Mouse (Mus musculus) adrenal gland, postnatal 14 days (tissue): ENCODE data around the gene Rnf182. TPM values are rescaled to one million over a fixed set of nuclear protein-coding genes. Genes with fewer than 3 reads are reported as not detected.

Experiments
- DNase-seq: peaks from one replicate; pipeline ENCODE4 v3.0.0; 2021; ENCODE audit warnings: mixed read lengths
- long read RNA-seq, 2 experiments: library from polyadenylated mRNA; stranded (forward); transcript quantifications; one replicate each; pipeline ENCODE4 v2.0.0; 2021
- total RNA-seq: library from RNA; stranded (reverse); gene quantifications from 2 replicates; pipeline ENCODE4 v1.2.3, GENCODE M21; 2021

Rnf182 gene
- 1.2 and 1.3 TPM in 2 replicates for total RNA-seq
- long read RNA-seq, experiment 1 = 0 reads
- long read RNA-seq, experiment 2 = 0 reads

DNA sequence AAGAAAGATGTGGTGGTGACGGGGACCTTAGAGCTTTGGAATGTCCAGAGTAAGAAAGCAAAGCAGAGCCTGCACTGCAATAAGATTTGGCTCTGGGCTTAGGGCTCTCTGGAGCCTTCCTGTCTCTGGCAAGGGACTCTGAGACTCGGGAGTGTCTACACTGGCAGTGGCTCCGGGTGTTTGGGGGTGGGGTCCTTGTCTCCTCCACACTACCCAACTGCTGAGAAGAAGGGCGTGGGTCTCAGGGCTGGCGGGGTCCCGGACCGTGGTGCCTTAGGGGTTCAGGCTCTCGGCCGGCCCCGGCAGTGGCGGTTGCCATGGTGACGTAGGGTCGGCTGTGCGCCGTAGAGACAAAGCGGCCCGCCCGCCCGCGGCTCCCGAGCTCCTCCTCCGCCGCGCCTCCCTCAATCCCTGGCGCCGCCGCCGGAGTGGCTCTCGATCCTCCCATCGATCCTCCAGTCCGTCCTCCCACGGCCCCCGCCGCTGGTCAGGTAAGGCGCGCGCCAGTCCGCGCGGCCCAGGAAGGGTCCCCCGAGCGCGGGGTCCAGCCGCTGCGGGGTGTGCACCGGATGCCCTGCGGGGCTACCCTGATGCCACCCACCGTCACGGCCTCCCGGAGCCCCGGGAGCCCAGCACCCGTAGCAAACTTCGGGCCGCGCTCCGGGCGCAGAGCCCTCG is at the start of gene Rnf182:
Gene Rnf182 (plus strand): TSS at position 134 of the 678 bp plus-strand sequence.
- DNase-seq = peak; percentile 86

GRCm38 (mm10) chr13:43566184-43566583 is 49.3 kb upstream of the Rnf182 start:
- DNase-seq = no peak

- DNase-seq = no peak
Measured at GRCm38 (mm10) chr13:43567141-43567891, 48.2 kb upstream of the Rnf182 start.

- no peak for DNase-seq
Measured at GRCm38 (mm10) chr13:43573979-43574378, 41.5 kb upstream of the Rnf182 start.

DNA sequence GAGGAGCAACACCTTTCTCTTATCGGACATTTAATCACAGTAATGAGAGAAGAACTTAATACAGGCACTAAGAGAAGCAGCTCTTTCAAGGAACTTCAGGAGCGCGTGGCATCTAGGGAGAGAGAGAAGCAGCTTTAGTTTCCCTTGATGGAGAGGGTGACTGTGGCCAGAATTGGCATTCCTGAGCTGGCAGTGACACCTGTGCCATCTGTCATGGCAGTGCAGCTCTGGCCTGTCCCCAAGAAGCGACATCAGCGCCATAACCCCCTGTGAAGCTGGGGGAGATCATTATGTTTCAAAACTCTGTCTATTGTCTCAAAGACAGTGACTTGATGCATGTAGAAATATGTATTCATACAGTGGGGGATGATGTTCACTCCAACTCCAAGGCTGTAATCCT is 40.1 kb upstream of the Rnf182 start:
- DNase-seq = no peak

- DNase-seq = peak; percentile 36
Measured at GRCm38 (mm10) chr13:43577254-43577653, 38.3 kb upstream of the Rnf182 start.

GRCm38 (mm10) chr13:43577766-43578165 is 37.7 kb upstream of the Rnf182 start:
- no peak for DNase-seq

GRCm38 (mm10) chr13:43579740-43580139 is 35.8 kb upstream of the Rnf182 start:
- DNase-seq = peak; percentile 68

GRCm38 (mm10) chr13:43580661-43581060 is 34.8 kb upstream of the Rnf182 start:
- DNase-seq = no peak

- no peak for DNase-seq
Measured at GRCm38 (mm10) chr13:43582961-43583360, 32.5 kb upstream of the Rnf182 start.

DNA sequence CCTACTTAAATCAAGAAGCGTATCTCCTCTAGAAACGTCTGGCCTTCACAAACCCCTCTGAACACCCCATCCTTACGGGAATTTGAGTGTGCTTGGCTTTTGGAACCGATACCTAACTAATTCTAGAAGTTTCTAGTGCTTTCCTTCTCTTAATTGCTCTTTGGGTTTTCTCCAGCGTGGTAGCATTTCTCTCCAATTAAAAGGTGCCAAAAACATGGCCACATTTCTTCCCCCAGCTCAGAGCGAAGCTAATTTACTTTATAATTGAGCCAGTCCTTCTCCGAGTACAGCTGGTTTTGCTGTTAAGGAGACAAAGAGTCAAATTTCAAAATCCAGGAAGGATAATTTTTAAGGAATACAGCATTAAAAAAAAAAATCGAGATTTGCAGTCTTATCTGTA is 32.0 kb upstream of the Rnf182 start:
- DNase-seq = no peak

DNA sequence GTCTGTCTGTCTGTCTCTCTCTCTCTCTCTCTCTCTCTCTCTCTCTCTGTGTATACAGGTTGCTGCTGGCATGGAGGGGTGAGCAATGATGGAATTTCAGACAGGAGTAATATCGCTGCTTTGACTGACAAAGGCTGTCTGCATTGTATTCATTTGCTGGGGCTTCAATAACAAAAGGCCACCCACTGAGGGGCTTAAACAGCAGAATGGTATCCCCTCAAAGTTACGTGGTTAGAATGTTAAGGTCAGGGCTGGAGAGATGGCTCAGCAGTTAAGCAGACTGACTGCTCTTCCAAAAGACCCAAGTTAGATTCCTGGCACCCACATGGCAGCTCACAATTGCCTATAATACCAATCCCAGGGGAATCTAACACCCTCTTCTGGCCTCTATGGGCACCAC is 30.2 kb upstream of the Rnf182 start:
- no peak for DNase-seq

GRCm38 (mm10) chr13:43586966-43587365 is 28.5 kb upstream of the Rnf182 start:
- no peak for DNase-seq

DNA sequence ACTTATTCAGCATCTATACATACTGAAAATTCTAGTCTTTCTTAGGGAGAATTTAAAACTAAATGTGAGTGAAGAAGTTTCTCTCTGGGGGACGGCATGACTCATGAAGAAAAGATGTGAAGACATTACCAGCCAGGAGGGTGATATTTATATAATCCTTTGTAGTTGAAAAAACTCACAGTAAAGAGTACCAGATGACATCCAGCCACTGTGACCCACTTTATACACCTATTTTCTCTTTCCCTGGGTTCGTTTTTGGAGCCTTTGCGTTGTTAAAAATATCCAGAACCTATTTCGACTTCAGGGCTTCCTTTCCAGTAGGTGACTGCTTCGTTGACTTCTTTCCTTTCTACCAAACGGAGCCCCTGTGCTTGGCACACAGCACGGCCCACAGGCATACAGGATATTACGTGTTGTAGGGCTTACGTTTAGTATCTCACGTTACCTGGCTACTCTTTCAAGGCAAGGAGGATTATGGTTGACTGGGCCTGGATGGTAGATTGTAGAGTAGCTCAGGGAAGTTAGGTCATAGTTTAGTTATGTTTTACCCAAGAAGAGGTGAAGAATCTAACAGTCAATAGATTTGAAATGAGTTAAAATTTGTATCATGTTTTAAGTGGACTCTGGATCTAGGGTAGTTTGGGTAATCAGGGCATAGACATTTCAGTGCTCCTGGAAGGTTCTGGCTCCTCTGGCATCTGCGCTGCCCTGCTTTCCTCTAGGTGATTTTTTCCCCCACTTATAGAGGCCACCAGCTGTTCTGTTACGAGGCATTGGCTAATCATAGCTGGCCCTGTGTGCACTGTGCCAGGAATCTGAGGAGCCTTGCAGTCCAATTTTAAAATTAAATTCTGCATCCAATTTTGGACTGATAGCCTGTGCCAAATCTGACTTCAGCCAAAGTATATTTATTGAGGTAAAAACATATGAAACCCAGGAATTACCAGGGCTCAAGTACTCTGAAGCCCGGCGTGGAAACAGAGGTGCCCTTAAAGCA is 27.4 kb upstream of the Rnf182 start:
- DNase-seq = peak; percentile 28

GRCm38 (mm10) chr13:43591828-43592680 is 23.5 kb upstream of the Rnf182 start:
- no peak for DNase-seq

- no peak for DNase-seq
Measured at GRCm38 (mm10) chr13:43592681-43593068, 22.8 kb upstream of the Rnf182 start.

DNA sequence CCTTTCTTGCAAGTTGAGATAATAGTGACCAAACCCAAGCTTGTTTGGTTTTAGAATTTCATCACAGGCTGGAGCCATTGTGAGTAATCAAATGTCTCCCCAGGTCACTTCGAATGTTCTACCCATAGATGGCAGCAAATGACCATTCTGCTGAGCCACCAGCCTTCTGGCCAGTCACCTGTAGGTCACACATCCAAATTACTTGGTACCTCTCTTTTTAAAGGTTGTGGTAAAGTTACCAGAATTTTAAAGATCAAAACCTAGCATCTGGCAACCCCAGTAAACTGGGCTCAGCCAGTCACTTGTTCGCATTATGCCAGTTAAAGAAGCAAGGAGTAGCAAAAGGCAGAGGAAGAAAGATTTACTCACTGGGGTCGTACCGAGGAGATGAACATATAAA is 19.6 kb upstream of the Rnf182 start:
- DNase-seq = peak; percentile 79

DNA sequence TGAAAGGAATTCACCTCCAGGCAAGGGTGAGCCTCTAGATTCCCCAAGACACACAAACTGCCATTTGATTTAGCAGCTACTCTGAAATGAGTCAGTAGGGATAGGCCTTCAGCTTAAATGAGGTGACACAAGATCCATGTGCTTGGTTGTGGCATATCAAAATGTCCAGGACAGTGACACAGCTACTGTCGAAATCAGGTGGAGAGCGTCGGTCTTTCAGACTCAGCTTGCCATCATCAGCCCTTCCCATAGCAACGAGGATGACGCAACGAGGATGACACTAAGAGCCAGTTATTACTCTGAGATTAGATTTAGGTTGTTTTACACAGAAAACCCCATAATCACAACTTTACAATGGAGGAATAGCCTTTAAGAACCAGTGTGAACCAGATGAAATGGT is 14.5 kb upstream of the Rnf182 start:
- no peak for DNase-seq

DNA sequence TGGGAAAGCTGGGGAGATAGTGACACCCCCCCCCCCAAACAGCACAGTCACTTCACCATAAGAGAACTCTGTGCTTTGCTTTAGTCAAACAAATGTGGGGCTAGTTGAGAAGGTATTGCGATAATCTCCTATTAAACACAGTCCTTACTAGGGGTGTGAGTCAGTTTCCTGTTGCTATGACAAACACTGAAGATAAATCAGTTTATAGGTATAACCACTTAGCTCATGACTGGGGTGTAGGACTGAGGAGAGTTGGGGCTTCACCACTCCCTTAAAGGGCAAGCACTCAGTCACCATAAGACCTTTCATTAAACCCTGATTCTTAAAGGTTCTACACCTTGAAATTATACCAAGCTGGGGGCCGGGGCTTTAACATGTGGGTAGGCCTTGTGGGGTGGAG is 13.1 kb upstream of the Rnf182 start:
- no peak for DNase-seq

GRCm38 (mm10) chr13:43603042-43603441 is 12.5 kb upstream of the Rnf182 start:
- DNase-seq = no peak

DNA sequence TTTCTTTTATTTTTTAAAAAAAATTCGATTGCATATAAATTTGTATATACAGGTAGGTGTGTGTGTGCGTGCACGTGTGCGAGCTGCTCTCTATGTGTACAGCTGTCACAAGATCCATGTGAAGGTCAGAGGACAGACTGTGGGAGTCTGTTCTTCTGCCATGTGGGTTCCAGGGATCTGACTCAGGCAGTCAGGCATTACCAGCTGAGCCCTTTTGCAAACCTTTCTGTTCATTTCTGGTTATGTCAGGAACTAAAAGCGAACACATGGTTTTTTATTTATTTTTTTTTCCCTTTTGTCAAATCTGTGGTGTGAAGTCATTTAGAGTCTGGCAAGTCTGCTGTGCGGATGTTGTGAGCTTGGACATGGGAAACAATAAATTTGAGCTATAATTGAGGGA is 6.7 kb upstream of the Rnf182 start:
- DNase-seq = no peak

- DNase-seq = no peak
Measured at GRCm38 (mm10) chr13:43612040-43612439, 3.5 kb upstream of the Rnf182 start.
